Mouse (Mus musculus) heart, embryonic 13.5 days (tissue): ENCODE results near the gene Pate2. TPM values are rescaled to one million over a fixed set of nuclear protein-coding genes. Genes with fewer than 3 reads are reported as not detected.
A peak's percentile ranks its signal among the peaks of the same experiment; 100 is the strongest.

ENCODE experiments used
- ATAC-seq: fragments of 200-750 bp; cut with Nextera tagmentation; 2 replicates; pipeline ENCODE4 v1.8.0; 2017; ENCODE audit warnings: moderate TSS enrichment; ENCODE audit not compliant: insufficient number of reproducible peaks, low FRiP score, low TSS enrichment; ENCODE audit errors: extremely low read depth
- H3K27ac ChIP-seq: fragments of 300-500 bp; sonication (generic); replicated peaks from 2 replicates; pipeline ENCODE4 v1.5.1; 2015; ENCODE audit warnings: moderate library complexity, mild to moderate bottlenecking, inconsistent platforms
- H3K27me3 ChIP-seq: fragments of 300-500 bp; sonication (generic); replicated peaks from 2 replicates; pipeline ENCODE4 v1.6.1; 2015; ENCODE audit warnings: mild to moderate bottlenecking, inconsistent platforms
- H3K36me3 ChIP-seq: fragments of 300-500 bp; sonication (generic); 2 replicates; pipeline ENCODE4 v1.6.1; 2015; ENCODE audit warnings: mild to moderate bottlenecking, inconsistent platforms
- H3K4me1 ChIP-seq: fragments of 300-500 bp; sonication (generic); 2 replicates; pipeline ENCODE4 v1.6.1; 2015; ENCODE audit warnings: inconsistent platforms
- H3K4me2 ChIP-seq: fragments of 300-500 bp; sonication (generic); 2 replicates; pipeline ENCODE4 v1.6.1; 2015; ENCODE audit warnings: inconsistent platforms, mild to moderate bottlenecking, moderate library complexity
- H3K4me3 ChIP-seq: fragments of 300-500 bp; sonication (generic); 2 replicates; pipeline ENCODE4 v1.5.1; 2015; ENCODE audit warnings: moderate library complexity, mild to moderate bottlenecking, inconsistent platforms
- H3K9ac ChIP-seq: fragments of 300-500 bp; sonication (generic); 2 replicates; pipeline ENCODE4 v1.6.1; 2015; ENCODE audit warnings: inconsistent platforms, mild to moderate bottlenecking, moderate library complexity
- H3K9me3 ChIP-seq: fragments of 300-500 bp; sonication (generic); 2 replicates; pipeline ENCODE4 v1.6.1; 2016; ENCODE audit warnings: inconsistent platforms
- WGBS: fragments of 180-500 bp; shearing (Covaris S2); methylation state at CpG from one replicate; pipeline ENCODE4 v1.1.7; 2015; ENCODE audit warnings: mixed read lengths; 5-methylcytosine and 5-hydroxymethylcytosine counted together
- polyA plus RNA-seq: library from polyadenylated mRNA; unstranded; fragments of >200 nt; fragmentation: Nextera tagmentation; extraction: Ambion mirVana; gene quantifications from 2 replicates; pipeline ENCODE4 v1.2.1, GENCODE M21; 2015

Pate2 gene
- polyA plus RNA-seq, 1 experiment from 2014 or later: 0.39 TPM

- Histone ChIP-seq H3K4me2 (peak overlapping the region; percentile 99), H3K27ac (peak overlapping the region; percentile 63), H3K36me3 (peaks cover 22% of the 10 kb centered on the region), H3K4me3 (peak overlapping the region; percentile 73), H3K9me3 (no peaks in the 10 kb centered on the region), H3K9ac (peak overlapping the region; percentile 83), H3K27me3 (peaks cover 29% of the 10 kb centered on the region), H3K4me1 (peaks cover 26% of the 10 kb centered on the region)
- peak; percentile 41; the same call in 1 of the 2 replicates for ATAC-seq
- WGBS: 2% methylated on average over 31 of the region's 31 CpGs
These were observed 10.8 kb upstream of the Pate2 start for GRCm38 (mm10) chr9:35559009-35559890.

DNA sequence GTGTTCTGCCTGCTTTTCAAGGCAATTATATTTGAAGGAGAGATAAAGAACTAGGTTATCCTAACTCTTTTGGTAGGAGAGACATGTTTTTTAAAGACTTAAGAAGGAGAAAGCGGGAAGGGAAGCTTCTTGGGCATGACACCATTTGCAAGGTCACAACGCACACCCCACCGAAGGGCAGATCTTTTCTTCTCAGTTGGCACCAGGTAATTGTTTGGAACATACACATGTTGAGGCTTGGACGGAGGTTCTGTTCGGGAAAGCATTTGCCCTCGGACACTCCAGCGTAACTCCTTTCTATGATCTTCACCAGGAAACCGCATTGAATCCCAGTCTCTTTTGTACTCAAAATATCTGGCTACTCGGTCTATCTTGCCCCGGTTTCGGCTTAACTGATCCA lies 9.0 kb upstream of the Pate2 start:
- Histone ChIP-seq H3K9ac (no peak overlapping the region), H3K9me3 (no peaks in the 10 kb centered on the region), H3K27ac (no peak overlapping the region), H3K27me3 (peaks cover 21% of the 10 kb centered on the region), H3K4me2 (no peak overlapping the region), H3K36me3 (peaks cover 38% of the 10 kb centered on the region), H3K4me3 (no peak overlapping the region), H3K4me1 (peaks cover 41% of the 10 kb centered on the region)
- ATAC-seq: no peak
- 94% methylated on average over 11 of the region's 11 CpGs for WGBS

- Histone ChIP-seq H3K36me3 (peaks cover 43% of the 10 kb centered on the region), H3K4me3 (no peak overlapping the region), H3K4me1 (peaks cover 41% of the 10 kb centered on the region), H3K4me2 (no peak overlapping the region), H3K27ac (no peak overlapping the region), H3K9me3 (no peaks in the 10 kb centered on the region), H3K27me3 (peaks cover 18% of the 10 kb centered on the region), H3K9ac (no peak overlapping the region)
- no peak for ATAC-seq
- WGBS: 84% methylated on average over 6 of the region's 6 CpGs
These were observed 8.5 kb upstream of the Pate2 start for GRCm38 (mm10) chr9:35561583-35561982.

DNA sequence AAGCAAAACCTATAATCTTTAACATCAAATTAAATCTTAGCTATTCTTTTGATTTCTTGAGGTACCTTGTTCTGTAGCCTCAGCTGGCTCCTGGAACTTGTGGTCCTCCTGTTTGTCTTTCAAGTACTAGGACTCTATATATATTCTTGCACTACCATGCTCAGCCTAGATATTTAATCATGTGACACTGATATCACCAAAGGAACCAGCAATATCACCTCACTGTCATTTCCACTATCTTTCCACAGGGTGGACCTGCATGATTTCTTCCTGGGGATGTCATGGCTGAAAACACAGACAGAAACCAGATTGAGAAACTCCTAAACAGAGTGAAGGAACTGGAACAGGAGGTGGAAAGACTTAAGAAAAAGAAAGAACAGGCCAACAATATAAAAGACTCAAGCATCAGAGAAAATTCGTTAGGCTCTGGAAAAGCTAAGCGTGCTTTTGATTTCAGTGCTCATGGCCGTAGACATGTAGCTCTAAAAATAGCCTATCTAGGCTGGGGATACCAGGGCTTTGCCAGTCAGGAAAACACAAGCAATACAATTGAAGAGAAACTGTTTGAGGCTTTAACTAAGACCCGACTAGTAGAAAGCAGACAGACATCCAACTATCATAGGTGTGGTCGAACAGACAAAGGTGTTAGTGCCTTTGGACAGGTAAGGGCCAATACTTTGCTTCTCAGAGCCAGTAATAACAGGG lies 5.4 kb upstream of the Pate2 start:
- peak overlapping the region; percentile 90 for H3K27ac ChIP-seq
- no peaks in the 10 kb centered on the region for H3K27me3 ChIP-seq
- peak overlapping the region; percentile 6; the same call in 1 of the 2 replicates for H3K4me3 ChIP-seq
- ATAC-seq: no peak
- peak overlapping the region; percentile 34 for H3K9ac ChIP-seq
- 44% methylated on average over 5 of the region's 5 CpGs for WGBS
- H3K4me1 ChIP-seq: peaks cover 43% of the 10 kb centered on the region
- peak overlapping the region; percentile 55 for H3K4me2 ChIP-seq
- no peaks in the 10 kb centered on the region for H3K9me3 ChIP-seq
- peaks cover 59% of the 10 kb centered on the region for H3K36me3 ChIP-seq

- WGBS: 84% methylated on average over 3 of the region's 3 CpGs
- ATAC-seq: no peak
- peak overlapping the region; percentile 33; the same call in 1 of the 2 replicates for H3K9ac ChIP-seq
- H3K27me3 ChIP-seq: peaks cover 4% of the 10 kb centered on the region; the same call in 1 of the 2 replicates
- H3K4me1 ChIP-seq: peaks cover 40% of the 10 kb centered on the region
- no peak overlapping the region for H3K4me3 ChIP-seq
- peak overlapping the region; percentile 81 for H3K4me2 ChIP-seq
- H3K9me3 ChIP-seq: no peaks in the 10 kb centered on the region
- H3K27ac ChIP-seq: no peak overlapping the region
- H3K36me3 ChIP-seq: peaks cover 43% of the 10 kb centered on the region
These were observed 2.1 kb upstream of the Pate2 start for GRCm38 (mm10) chr9:35567995-35568394.

DNA sequence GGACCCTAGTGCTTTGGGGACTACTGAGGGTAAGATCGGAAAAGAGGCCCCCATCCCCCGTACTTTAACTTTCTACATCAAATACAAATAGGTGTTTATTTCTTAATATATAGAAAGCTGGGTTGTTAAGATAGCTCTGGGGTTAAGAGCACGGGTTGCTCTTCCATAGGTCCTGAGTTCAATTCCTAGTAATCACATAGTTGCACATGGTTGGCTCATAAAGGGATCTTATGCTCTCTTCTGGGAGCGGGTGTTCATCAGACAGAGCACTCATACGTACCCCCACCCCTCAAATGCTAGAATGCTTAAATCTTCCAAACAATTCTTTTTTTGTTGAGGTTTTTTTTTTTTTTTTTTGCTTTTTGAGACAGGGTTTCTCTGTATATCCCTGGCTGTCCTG lies 579 bp downstream of the Pate2 start:
- Histone ChIP-seq H3K9ac (peak overlapping the region; percentile 87), H3K4me1 (peaks cover 30% of the 10 kb centered on the region), H3K9me3 (no peaks in the 10 kb centered on the region), H3K36me3 (peaks cover 26% of the 10 kb centered on the region), H3K27me3 (peaks cover 24% of the 10 kb centered on the region), H3K27ac (peak overlapping the region; percentile 90), H3K4me2 (peak overlapping the region; percentile 81), H3K4me3 (peak overlapping the region; percentile 71)
- no peak for ATAC-seq
- WGBS: 12% methylated on average over 5 of the region's 5 CpGs

DNA sequence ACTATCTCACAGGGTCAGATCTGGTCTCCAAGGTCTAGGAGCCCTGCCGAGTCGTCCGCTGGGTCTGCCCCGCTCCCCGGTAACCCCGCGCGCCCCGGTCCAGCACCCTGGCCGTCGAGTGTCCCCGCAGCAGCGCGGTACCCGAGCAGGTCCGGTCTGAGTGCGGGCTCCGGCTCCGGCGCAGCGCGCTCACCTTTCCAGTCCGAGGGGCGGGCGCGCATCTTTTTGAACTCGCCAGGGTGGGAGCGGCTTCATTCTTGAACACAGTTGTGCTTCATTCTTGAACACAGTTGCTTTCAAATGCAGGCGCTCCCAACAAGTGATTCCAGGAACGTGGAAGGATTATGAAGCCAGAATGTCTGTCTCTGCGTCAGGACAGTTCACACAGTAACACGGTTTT lies 4.3 kb downstream of the Pate2 start:
- H3K27ac ChIP-seq: no peak overlapping the region
- no peaks in the 10 kb centered on the region for H3K36me3 ChIP-seq
- peak overlapping the region; percentile 66 for H3K9ac ChIP-seq
- peak overlapping the region; percentile 70 for H3K4me2 ChIP-seq
- peak overlapping the region; percentile 46 for H3K4me3 ChIP-seq
- H3K4me1 ChIP-seq: peaks cover 11% of the 10 kb centered on the region
- H3K9me3 ChIP-seq: no peaks in the 10 kb centered on the region
- H3K27me3 ChIP-seq: peaks cover 24% of the 10 kb centered on the region
- no peak for ATAC-seq
- 3% methylated on average over 32 of the region's 32 CpGs for WGBS

GRCm38 (mm10) chr9:35587674-35588073 lies 17.6 kb downstream of the Pate2 start:
- Histone ChIP-seq H3K27me3 (no peaks in the 10 kb centered on the region), H3K27ac (no peak overlapping the region), H3K4me1 (no peaks in the 10 kb centered on the region), H3K4me3 (no peak overlapping the region), H3K36me3 (no peaks in the 10 kb centered on the region), H3K9me3 (peaks cover 5% of the 10 kb centered on the region; the same call in 1 of the 2 replicates), H3K9ac (no peak overlapping the region), H3K4me2 (no peak overlapping the region)
- 39% methylated on average over 1 of the region's 1 CpGs for WGBS
- no peak for ATAC-seq

DNA sequence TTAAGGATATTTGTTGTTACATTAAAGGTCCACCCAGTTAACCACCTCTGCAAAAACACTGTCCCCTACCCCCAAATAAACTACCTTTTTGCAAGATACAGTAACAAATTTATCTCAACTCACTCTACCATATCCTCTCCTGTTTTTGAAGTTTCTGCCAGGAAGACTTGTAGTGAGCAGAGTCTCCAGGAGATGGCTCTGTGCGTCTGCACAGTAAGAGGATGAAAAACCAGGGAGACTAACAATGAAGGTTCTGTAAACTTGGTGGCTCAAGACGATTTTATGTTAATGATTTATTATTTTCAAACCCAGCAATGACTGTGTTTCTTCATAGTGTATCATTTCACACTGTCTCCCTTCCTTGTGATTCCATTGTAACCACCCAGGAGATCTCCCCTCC lies 22.8 kb downstream of the Pate2 start:
- Histone ChIP-seq H3K4me1 (no peaks in the 10 kb centered on the region), H3K27ac (no peak overlapping the region), H3K36me3 (no peaks in the 10 kb centered on the region), H3K9me3 (peaks cover 11% of the 10 kb centered on the region; the same call in 1 of the 2 replicates), H3K4me2 (no peak overlapping the region), H3K9ac (no peak overlapping the region), H3K4me3 (no peak overlapping the region), H3K27me3 (no peaks in the 10 kb centered on the region)
- 15% methylated on average over 2 of the region's 2 CpGs for WGBS
- no peak for ATAC-seq

GRCm38 (mm10) chr9:35607647-35608405 lies 37.7 kb downstream of the Pate2 start:
- Histone ChIP-seq H3K4me3 (no peak overlapping the region), H3K27me3 (no peaks in the 10 kb centered on the region), H3K4me2 (no peak overlapping the region), H3K9me3 (no peaks in the 10 kb centered on the region), H3K9ac (no peak overlapping the region), H3K27ac (no peak overlapping the region), H3K4me1 (no peaks in the 10 kb centered on the region), H3K36me3 (no peaks in the 10 kb centered on the region)
- WGBS: 63% methylated on average over 8 of the region's 8 CpGs
- no peak for ATAC-seq

DNA sequence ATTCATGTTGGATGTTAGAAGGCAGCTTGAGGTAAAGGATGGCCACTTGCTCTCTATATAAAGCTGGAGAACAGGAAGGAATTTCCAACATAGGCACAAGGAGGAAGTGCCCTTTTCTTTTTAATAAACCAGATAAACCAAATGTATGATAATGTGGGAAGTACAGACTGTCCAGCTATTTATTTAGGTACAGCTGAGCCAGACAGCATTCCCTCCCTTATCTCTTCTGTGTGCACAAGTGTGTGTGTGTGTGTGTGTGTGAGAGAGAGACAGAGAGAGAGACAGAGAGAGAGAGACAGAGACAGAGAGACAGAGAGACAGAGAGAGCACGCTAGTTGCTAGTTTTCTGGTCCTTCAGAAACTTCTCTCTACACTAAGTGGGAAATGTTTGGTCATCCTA lies 41.8 kb downstream of the Pate2 start, which contains the start of gene Pate4:
TSS of gene Pate4 (minus strand) at position 101 of the 400 bp plus-strand sequence.
- no peaks in the 10 kb centered on the region for H3K36me3 ChIP-seq
- no peaks in the 10 kb centered on the region for H3K9me3 ChIP-seq
- H3K4me3 ChIP-seq: no peak within 1 kb of the TSS
- no peak within 1 kb of the TSS for H3K4me2 ChIP-seq
- no peaks in the 10 kb centered on the region for H3K4me1 ChIP-seq
- H3K27ac ChIP-seq: no peak within 1 kb of the TSS
- ATAC-seq: no peak
- 87% methylated on average over 1 of the region's 1 CpGs for WGBS
- no peak within 1 kb of the TSS for H3K9ac ChIP-seq
- peaks cover 4% of the 10 kb centered on the region; the same call in 1 of the 2 replicates for H3K27me3 ChIP-seq
